In genomic region chr14:54068684-54069083, GRCm38 (mm10) we compare ENCODE assay signal across 17 mouse cellular contexts.
DNase-seq lines count a peak whose midpoint lies in the region; ATAC-seq and TF ChIP-seq lines count a peak whose summit lies in the region.
"Had no signal": no experiment of that assay in that cellular context is flagged by ENCODE, and none has a peak within 500 bp of the region (broad histone marks: within the 10 kb centered on the region; RNA-seq: fewer than 3 reads in every experiment).

No protein-coding gene starts in this region.

- TF ChIP-seq EP300 in liver, postnatal 0 days (IDR thresholded peaks at IDR 0.05; ENCODE audit: low read depth), result peak; percentile 68

- WGBS in midbrain, embryonic 11.5 days, result 89% methylated on average over 1 of the region's 1 CpGs
- WGBS in midbrain, embryonic 16.5 days, result 81% methylated on average over 1 of the region's 1 CpGs
- 84% methylated on average over 1 of the region's 1 CpGs for WGBS in hindbrain, postnatal 0 days
- 68% methylated on average over 1 of the region's 1 CpGs for WGBS in liver, postnatal 0 days (ENCODE audit: insufficient replicate concordance)

- no peak for TF ChIP-seq CTCF in hindbrain, postnatal 0 days (IDR thresholded peaks at IDR 0.05; ENCODE audit: low read depth)
- no peak for TF ChIP-seq CTCF in liver, postnatal 0 days (IDR thresholded peaks at IDR 0.05; ENCODE audit: low read depth)

- no peak overlapping the region for H3K9ac ChIP-seq in midbrain, embryonic 11.5 days (ENCODE audit: low read length)
- no peak overlapping the region for H3K9ac ChIP-seq in midbrain, embryonic 16.5 days (ENCODE audit: low read depth, low read length)
- H3K9ac ChIP-seq in hindbrain, postnatal 0 days (replicated peaks; ENCODE audit: low read length), result no peak overlapping the region
- H3K9ac ChIP-seq in liver, postnatal 0 days (replicated peaks), result no peak overlapping the region
- H3K9ac ChIP-seq: embryonic facial prominence, embryonic 12.5 days; limb, embryonic 12.5 days; lung, embryonic 15.5 days had no signal

- no peaks in the 10 kb centered on the region for H3K4me1 ChIP-seq in midbrain, embryonic 11.5 days (ENCODE audit: control insufficient read depth, insufficient read depth, low read length)
- H3K4me1 ChIP-seq in midbrain, embryonic 16.5 days (ENCODE audit: control insufficient read depth, insufficient read depth, low read length), result no peaks in the 10 kb centered on the region; the same call in 1 of the 2 replicates
- H3K4me1 ChIP-seq in hindbrain, postnatal 0 days (ENCODE audit: insufficient read depth, low read length), result 0 out of 2 replicates have a peak, but pooled peaks cover 2% of the 10 kb centered on the region
- peaks cover 9% of the 10 kb centered on the region for H3K4me1 ChIP-seq in liver, postnatal 0 days (ENCODE audit: insufficient read depth)
- H3K4me1 ChIP-seq: embryonic facial prominence, embryonic 12.5 days; limb, embryonic 12.5 days had no signal

- no peaks in the 10 kb centered on the region for H3K27me3 ChIP-seq in midbrain, embryonic 11.5 days (ENCODE audit: control insufficient read depth, insufficient read depth, low read length)
- no peaks in the 10 kb centered on the region for H3K27me3 ChIP-seq in midbrain, embryonic 16.5 days (ENCODE audit: control insufficient read depth, insufficient read depth, low read depth, low read length)
- H3K27me3 ChIP-seq in hindbrain, postnatal 0 days (ENCODE audit: insufficient read depth, low read length), result no peaks in the 10 kb centered on the region
- 0 out of 2 replicates have a peak, but pooled peaks cover 3% of the 10 kb centered on the region for H3K27me3 ChIP-seq in liver, postnatal 0 days (ENCODE audit: insufficient read depth, low read length)
- H3K27me3 ChIP-seq: embryonic facial prominence, embryonic 12.5 days had no signal

- peak; percentile 40; the same call in 1 of the 2 replicates for ATAC-seq in midbrain, embryonic 11.5 days (ENCODE audit: low FRiP score)
- no peak for ATAC-seq in midbrain, embryonic 16.5 days
- 0 out of 2 replicates have a peak, but pooled peaks have one; percentile 27 for ATAC-seq in hindbrain, postnatal 0 days
- peak; percentile 41; the same call in 1 of the 2 replicates for ATAC-seq in liver, postnatal 0 days
- no peak for ATAC-seq in monocyte, adult 5-6 weeks (replicated peaks; ENCODE audit: insufficient number of reproducible peaks, low FRiP score, low TSS enrichment, poor library complexity, severe bottlenecking)

- H3K36me3 ChIP-seq in midbrain, embryonic 11.5 days (ENCODE audit: control insufficient read depth, insufficient read depth, low read length), result no peaks in the 10 kb centered on the region
- no peaks in the 10 kb centered on the region for H3K36me3 ChIP-seq in midbrain, embryonic 16.5 days (ENCODE audit: control insufficient read depth, insufficient read depth, low read length)
- H3K36me3 ChIP-seq in hindbrain, postnatal 0 days (ENCODE audit: insufficient read depth, low read length), result no peaks in the 10 kb centered on the region
- no peaks in the 10 kb centered on the region for H3K36me3 ChIP-seq in liver, postnatal 0 days (replicated peaks; ENCODE audit: insufficient read depth, low read length)
- H3K36me3 ChIP-seq: embryonic facial prominence, embryonic 12.5 days; limb, embryonic 12.5 days; lung, embryonic 15.5 days had no signal

- no peak overlapping the region for H3K4me3 ChIP-seq in midbrain, embryonic 11.5 days (ENCODE audit: low read depth, low read length)
- H3K4me3 ChIP-seq in midbrain, embryonic 16.5 days (ENCODE audit: low read depth, low read length), result no peak overlapping the region
- no peak overlapping the region for H3K4me3 ChIP-seq in hindbrain, postnatal 0 days (ENCODE audit: low read length)
- H3K4me3 ChIP-seq in liver, postnatal 0 days (ENCODE audit: low read depth, low read length), result no peak overlapping the region
- H3K4me3 ChIP-seq: embryonic facial prominence, embryonic 12.5 days; limb, embryonic 12.5 days; lung, embryonic 15.5 days had no signal

- H3K27ac ChIP-seq in midbrain, embryonic 11.5 days (ENCODE audit: low read depth, low read length), result no peak overlapping the region
- no peak overlapping the region for H3K27ac ChIP-seq in midbrain, embryonic 16.5 days (ENCODE audit: low read length)
- no peak overlapping the region for H3K27ac ChIP-seq in hindbrain, postnatal 0 days
- no peak overlapping the region; the same call in 1 of the 2 replicates for H3K27ac ChIP-seq in liver, postnatal 0 days (ENCODE audit: low read depth)
- H3K27ac ChIP-seq: embryonic facial prominence, embryonic 12.5 days; limb, embryonic 12.5 days; lung, embryonic 15.5 days had no signal

- no peaks in the 10 kb centered on the region for H3K9me3 ChIP-seq in midbrain, embryonic 11.5 days (ENCODE audit: control insufficient read depth, low read length)
- H3K9me3 ChIP-seq in midbrain, embryonic 16.5 days (replicated peaks; ENCODE audit: control insufficient read depth, low read length, poor library complexity, severe bottlenecking), result no peaks in the 10 kb centered on the region
- H3K9me3 ChIP-seq in hindbrain, postnatal 0 days (ENCODE audit: low read length), result no peaks in the 10 kb centered on the region
- H3K9me3 ChIP-seq in liver, postnatal 0 days (ENCODE audit: low read length), result no peaks in the 10 kb centered on the region
- H3K9me3 ChIP-seq: embryonic facial prominence, embryonic 12.5 days; limb, embryonic 12.5 days; lung, embryonic 15.5 days had no signal

- H3K4me2 ChIP-seq in midbrain, embryonic 11.5 days, result no peak overlapping the region
- no peak overlapping the region for H3K4me2 ChIP-seq in midbrain, embryonic 16.5 days (ENCODE audit: low read length)
- H3K4me2 ChIP-seq in hindbrain, postnatal 0 days (ENCODE audit: low read depth, low read length), result no peak overlapping the region
- H3K4me2 ChIP-seq in liver, postnatal 0 days (ENCODE audit: low read depth, low read length), result no peak overlapping the region
- H3K4me2 ChIP-seq: embryonic facial prominence, embryonic 12.5 days; limb, embryonic 12.5 days; lung, embryonic 15.5 days had no signal

- no peak for DNase-seq in midbrain, embryonic 11.5 days (ENCODE audit: low spot score, missing footprints)
- peak; percentile 40 for DNase-seq in c-Kit-positive CD71-positive TER-119-negative erythroid progenitor cells, embryonic 14.5 days (ENCODE audit: low read depth)
- DNase-seq in hindbrain, postnatal 0 days (ENCODE audit: low spot score), result peak; percentile 11
- DNase-seq in liver, postnatal 0 days, result no peak
- no peak for DNase-seq in lung, postnatal 36 days
- DNase-seq in thymus, postnatal 0 days (ENCODE audit: low spot score), result no peak
- DNase-seq: cerebellum, adult 18-20 months; gastrocnemius, postnatal 14 days; heart, postnatal 10 days; kidney, adult 2 months; kidney, postnatal 25 days; thymus, postnatal 4 days had no signal

Comparison
In these comparisons a context has a peak if more than half of its experiments do, and no peak if none do; other contexts are left out.
1. ATAC-seq: peak in midbrain, embryonic 11.5 days (single experiment), hindbrain, postnatal 0 days (single experiment) and liver, postnatal 0 days (single experiment); none in midbrain, embryonic 16.5 days (single experiment) and monocyte, adult 5-6 weeks (single experiment).
2. DNase-seq: peak in c-Kit-positive CD71-positive TER-119-negative erythroid progenitor cells, embryonic 14.5 days (single experiment) and hindbrain, postnatal 0 days (single experiment); none in midbrain, embryonic 11.5 days (single experiment), liver, postnatal 0 days (single experiment), lung, postnatal 36 days (single experiment) and thymus, postnatal 0 days (single experiment).